Mouse (Mus musculus): ENCODE measurements around the gene Cmc2.
A peak's percentile ranks its signal among the peaks of the same experiment; 100 is the strongest.

Gene Cmc2

GRCm38 (mm10) chr8:116905836-116906235 lies 15.4 kb downstream of the Cmc2 start:
- no peak for DNase-seq (ENCODE audit: low spot score)

- no peak for DNase-seq (ENCODE audit: low spot score)
These were observed 16.0 kb downstream of the Cmc2 start for GRCm38 (mm10) chr8:116905252-116905651.

GRCm38 (mm10) chr8:116904736-116905135 lies 16.5 kb downstream of the Cmc2 start:
- DNase-seq (ENCODE audit: low spot score) = no peak

GRCm38 (mm10) chr8:116895521-116895920 lies 25.7 kb downstream of the Cmc2 start:
- no peak for DNase-seq (ENCODE audit: low spot score)

- no peak for DNase-seq (ENCODE audit: low spot score)
These were observed 27.3 kb downstream of the Cmc2 start for GRCm38 (mm10) chr8:116893938-116894337.

- DNase-seq (ENCODE audit: low spot score) = no peak
These were observed 28.6 kb downstream of the Cmc2 start for GRCm38 (mm10) chr8:116892636-116893035.

GRCm38 (mm10) chr8:116892130-116892529 lies 29.1 kb downstream of the Cmc2 start:
- no peak for DNase-seq (ENCODE audit: low spot score)

GRCm38 (mm10) chr8:116891446-116891845 lies 29.8 kb downstream of the Cmc2 start:
- no peak for DNase-seq (ENCODE audit: low spot score)

- DNase-seq (ENCODE audit: low spot score) = no peak
These were observed 33.4 kb downstream of the Cmc2 start for GRCm38 (mm10) chr8:116887813-116888212.

GRCm38 (mm10) chr8:116881396-116881795 lies 39.9 kb downstream of the Cmc2 start:
- DNase-seq (ENCODE audit: low spot score) = no peak

- DNase-seq (ENCODE audit: low spot score) = no peak
These were observed 45.3 kb downstream of the Cmc2 start for GRCm38 (mm10) chr8:116875798-116876450.

- DNase-seq (ENCODE audit: low spot score) = no peak
These were observed 47.3 kb downstream of the Cmc2 start for GRCm38 (mm10) chr8:116873986-116874385.

- no peak for DNase-seq (ENCODE audit: low spot score)
These were observed 47.7 kb downstream of the Cmc2 start for GRCm38 (mm10) chr8:116873586-116873985.

GRCm38 (mm10) chr8:116872761-116873342 lies 48.4 kb downstream of the Cmc2 start:
- peak; percentile 22 for DNase-seq (ENCODE audit: low spot score)

GRCm38 (mm10) chr8:116868699-116869098 lies 52.6 kb downstream of the Cmc2 start:
- DNase-seq (ENCODE audit: low spot score) = no peak

GRCm38 (mm10) chr8:116867321-116867720 lies 53.9 kb downstream of the Cmc2 start:
- no peak for DNase-seq (ENCODE audit: low spot score)

- DNase-seq (ENCODE audit: low spot score) = peak; percentile 53
These were observed 54.9 kb downstream of the Cmc2 start for GRCm38 (mm10) chr8:116866118-116866903.

- no peak for DNase-seq (ENCODE audit: low spot score)
These were observed 56.7 kb downstream of the Cmc2 start for GRCm38 (mm10) chr8:116864514-116864913.

- no peak for DNase-seq (ENCODE audit: low spot score)
These were observed 57.2 kb downstream of the Cmc2 start for GRCm38 (mm10) chr8:116864022-116864387.

- DNase-seq (ENCODE audit: low spot score) = no peak
These were observed 57.8 kb downstream of the Cmc2 start for GRCm38 (mm10) chr8:116863357-116864021.

GRCm38 (mm10) chr8:116862191-116862590 lies 59.1 kb downstream of the Cmc2 start:
- no peak for DNase-seq (ENCODE audit: low spot score)

GRCm38 (mm10) chr8:116852042-116852441 lies 69.2 kb downstream of the Cmc2 start:
- no peak for DNase-seq (ENCODE audit: low spot score)

GRCm38 (mm10) chr8:116848042-116848441 lies 73.2 kb downstream of the Cmc2 start:
- no peak for DNase-seq (ENCODE audit: low spot score)

All from c-Kit-positive CD71-positive TER-119-positive erythroid progenitor cells, embryonic 14.5 days (primary cell).